Mouse (Mus musculus): ENCODE measurements around the gene Otof.

The Otof gene

DNA sequence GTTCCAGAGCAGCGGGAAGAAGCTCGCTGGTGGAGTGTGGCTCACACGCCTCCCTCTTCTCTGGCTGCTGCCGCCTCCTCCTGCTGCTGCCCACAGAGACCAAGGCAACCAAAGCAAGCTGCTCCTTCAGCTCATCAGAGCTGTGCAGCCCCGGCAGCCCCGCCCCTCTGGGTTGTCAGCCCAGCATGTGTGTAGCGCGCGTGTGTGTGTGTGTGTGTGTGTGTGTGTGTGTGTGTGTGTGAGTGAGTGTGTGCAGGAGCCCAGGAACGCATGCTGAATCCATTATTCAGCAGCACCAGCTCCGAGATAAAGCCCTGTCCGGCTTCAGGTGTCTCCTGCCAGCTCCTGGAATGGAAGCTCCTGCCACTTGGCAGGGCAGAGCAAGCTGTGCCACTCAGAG is at the start of gene Otof:
Gene Otof, minus strand, starts transcription at position 112 of the 400 bp plus-strand sequence.
- DNase-seq, result peak; percentile 75

DNA sequence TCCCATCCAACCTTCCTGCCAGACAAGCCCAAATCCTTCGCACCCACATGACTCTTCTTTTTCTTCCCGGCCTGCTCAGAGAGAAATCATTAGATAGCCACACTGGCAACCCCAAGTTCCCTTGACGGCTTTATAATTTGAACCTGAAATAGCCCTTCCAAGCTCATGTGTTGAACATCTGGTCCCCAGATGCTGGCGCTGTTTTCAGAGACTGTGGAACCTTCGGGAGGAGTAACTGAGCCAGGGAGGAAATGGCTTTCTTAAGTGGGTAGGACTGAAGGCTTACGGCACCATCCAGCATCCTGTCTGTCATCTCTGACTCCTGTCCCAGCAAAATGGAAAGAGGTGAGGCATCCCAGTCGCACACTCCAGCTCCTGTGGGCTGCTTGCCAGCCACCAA is 35.6 kb upstream of the Otof start:
- no peak for DNase-seq

DNA sequence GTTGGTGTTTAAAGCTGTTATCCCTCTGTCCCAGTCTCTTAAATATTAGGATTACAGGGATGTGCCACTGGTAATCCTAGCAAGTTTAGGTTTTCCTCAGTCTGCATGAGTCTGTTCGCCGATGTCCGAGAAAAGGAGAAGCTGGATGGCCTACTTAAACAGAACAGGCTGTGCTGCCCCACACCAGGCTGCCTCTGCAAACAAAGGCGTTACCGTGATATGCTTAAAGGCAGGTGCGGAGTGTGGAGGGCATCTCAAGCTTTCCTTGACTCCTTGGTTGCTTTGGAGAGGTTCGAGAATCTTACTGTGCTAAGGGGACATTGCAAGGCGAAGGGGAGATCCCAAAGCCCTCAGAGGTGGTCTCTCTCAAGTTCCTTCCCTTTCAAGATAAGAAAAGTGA is 35.1 kb upstream of the Otof start:
- no peak for DNase-seq

DNA sequence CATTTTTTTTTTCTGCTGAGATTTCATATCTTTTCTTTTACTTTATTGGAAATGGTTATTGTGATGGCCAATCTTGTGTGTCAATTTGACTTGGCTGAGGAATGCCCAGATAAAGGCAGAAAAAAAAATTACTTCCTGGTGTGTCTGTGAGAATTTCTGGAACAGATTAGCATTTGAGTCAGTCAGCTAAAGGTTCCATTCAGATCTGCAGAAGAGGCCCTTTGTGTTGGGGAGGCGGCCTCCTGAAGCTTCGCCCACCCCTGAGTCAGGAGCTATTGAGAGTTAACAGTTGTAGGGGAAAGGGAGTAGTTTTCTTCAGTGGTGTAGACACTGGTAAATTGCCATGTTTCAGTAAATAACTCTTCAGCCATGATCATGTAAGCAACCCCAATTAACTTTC is 33.6 kb upstream of the Otof start:
- no peak for DNase-seq

DNA sequence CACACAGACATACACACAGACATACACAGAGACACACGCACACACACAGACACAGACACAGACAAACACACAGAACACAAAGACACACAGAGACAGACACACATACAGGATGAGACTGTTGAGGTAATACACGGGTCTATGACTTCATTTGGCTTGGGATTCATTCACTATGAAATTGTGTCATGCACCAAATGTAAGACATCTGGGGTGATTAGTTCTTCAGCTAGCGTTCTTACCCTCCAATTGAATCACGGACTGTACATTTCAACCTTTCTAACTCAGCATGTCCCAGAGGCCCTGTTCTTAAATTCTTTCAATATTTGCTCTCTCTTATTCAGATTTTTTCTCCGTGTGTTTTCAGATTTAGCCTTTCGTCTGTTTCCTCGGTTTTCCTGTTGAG is 32.9 kb upstream of the Otof start:
- DNase-seq, result no peak

DNA sequence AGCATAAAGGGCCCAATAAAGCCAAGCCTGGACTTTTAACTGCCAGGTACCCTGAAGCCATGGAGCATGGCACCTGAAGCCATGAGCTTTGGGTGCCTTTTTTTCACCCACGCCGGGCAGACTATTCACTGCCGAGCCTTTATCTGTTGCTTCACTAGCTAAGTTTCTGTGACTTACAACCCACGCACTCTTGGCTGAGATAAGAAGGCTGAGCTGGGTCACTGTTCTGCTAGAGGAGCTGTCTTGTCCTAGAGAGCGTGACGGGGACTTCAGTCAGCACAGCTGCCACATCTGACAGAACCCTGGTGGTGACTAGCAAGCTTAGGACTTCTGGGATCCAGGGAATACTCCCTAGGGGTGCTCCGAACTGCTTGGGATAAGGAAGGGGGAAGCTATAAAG is 32.0 kb upstream of the Otof start:
- no peak for DNase-seq

DNA sequence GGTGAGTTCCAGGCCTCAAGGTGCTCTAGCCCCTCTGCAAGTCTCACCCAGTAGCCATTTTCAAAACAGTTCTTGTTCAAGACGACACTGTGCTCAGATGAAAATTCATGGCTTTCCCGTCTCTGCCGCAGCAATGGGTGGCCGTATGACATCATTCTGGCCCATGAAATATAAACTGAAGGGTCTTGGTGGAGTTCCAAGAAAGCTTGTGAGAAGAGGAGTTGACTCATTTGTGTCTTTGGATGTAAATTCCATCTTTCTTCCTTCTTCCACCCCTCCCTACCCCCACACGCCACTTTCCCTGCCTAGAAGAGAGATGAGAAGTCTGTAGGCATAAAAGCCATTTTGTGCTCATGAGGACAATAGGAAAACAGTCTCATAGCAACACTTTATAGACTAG is 29.1 kb upstream of the Otof start:
- peak; percentile 81 for DNase-seq

DNA sequence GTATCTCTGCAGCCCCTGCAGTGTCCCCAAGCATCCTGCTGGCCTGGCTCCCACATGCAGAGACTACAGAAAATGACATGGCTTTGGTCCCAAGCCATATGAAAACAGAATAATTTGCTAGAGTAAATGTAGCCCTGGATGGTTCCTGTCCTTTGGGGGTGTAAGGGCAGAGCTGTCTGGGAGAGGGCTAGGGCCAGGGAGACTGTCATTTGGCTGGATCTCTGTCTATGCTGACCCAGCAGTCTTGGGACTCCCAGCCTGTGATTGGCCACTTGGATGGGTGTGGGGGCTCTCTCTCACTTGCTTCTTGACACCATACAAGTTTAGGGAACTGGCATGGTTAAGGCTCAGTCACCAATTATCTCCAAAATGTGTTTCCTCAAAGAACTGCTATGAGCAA is 28.5 kb upstream of the Otof start:
- DNase-seq, result peak; percentile 33

DNA sequence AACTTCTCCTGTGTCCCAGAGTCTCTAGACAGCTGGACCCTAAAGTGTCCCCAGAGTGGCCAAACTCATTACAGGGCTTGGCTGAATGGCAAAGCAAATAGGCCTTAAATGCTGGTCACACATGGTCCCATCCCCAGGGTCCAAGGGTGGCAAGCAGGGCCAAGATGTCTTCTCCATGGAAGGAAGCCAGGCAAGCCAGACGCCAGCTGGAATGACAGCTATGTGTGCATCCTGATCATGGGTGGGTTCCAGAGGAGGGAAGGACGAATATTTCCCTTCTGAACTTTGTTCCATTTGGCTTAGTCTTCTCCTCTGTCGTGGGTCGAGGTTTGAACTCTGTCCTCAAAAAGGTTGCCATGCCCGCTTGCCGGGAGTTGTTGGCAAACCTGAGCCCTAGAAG is 23.4 kb upstream of the Otof start:
- peak; percentile 42 for DNase-seq

DNA sequence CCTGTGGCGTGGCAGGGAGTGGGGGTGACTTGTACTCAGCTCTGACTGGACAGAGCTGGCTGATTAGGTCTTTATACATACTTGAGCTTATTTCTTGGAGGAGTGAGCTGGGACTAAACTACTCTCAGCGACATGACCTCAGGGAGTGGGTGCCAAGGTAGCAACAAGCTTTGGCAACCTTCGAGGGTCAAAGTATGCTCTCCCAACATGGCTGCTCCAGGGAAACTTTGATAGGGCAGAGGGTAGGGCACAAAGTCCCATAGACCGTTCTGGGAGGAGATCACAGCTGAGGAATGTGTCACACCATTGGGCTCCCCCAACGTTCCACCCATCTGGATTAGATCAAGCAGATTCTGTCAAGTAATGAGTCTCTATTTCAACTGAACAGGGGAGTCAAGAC is 22.9 kb upstream of the Otof start:
- no peak for DNase-seq

DNA sequence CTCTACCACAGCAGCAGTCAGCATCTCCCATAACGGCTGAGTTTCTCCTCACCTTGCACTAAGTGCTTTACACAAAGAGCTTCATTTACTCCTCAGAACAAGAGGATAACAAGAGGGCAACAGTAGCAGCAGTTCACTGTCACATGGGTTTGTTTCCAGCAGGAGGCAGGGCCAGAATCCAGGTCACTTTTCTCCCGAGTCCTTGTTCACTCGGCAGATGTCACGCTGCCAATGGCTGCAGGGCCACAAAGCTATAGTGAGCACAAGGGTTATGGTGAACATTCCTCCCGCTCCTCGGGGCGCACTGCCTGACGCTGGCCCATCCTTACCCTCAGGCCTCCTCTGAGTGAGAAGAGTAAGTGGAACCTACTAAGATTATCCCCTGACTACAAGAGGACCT is 21.8 kb upstream of the Otof start:
- no peak for DNase-seq

DNA sequence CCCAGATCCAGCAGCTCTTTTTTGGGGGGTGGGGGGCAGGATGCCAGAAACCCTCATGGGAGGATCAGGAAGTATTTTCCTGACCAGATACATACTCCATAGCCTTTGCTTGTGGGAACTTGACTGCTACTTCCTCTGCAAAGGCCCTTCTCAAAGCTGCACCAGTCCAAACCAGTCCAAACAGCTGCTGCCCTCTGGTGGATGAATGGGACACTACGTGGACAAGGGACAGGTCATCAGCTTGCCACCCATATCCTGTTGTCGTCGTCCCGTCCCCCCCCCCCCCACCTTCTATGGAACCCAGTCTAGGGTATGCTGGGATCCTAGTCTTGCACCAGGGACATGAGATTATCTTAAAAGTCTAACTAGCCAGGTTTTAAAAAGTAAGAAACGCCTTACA is 20.6 kb upstream of the Otof start:
- peak; percentile 90 for DNase-seq

DNA sequence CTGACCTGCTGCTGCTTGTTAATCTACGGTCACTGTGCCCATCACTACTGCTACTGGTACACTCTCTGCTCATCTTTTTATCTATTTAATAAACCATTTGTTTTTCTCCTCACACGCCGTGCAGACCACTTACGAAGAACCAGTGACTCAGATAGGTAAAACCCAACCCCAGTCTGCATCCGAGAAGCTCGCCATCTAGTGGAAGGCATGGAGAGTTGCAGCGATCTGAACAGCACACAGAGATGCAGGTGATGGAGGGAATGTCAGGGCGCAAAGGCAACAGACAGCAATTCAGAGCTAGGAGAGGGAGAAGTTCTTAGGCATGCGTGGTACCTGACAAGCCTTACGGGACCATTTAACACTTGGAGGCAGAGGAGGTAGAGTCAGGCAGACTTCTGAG is 14.8 kb upstream of the Otof start:
- no peak for DNase-seq

DNA sequence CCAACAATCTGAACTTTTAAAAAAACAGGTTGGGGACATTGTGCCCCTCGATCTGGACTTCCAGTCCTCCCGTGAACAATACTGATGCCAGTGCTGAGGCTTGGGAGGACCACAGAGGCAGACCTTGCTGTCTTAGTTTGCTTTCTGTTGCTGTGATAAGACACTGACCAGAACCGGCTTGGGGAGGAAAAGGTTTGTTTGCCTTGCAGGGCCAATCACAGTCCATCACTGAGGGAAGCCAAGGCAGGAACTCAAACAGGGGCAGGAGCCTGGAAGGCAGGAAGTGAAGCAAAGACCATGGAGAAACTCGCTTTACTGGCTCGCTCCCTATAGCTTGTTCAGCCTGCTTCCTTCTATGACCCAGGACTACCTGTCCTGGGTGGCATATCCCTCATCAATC is 10.4 kb upstream of the Otof start:
- DNase-seq, result no peak

DNA sequence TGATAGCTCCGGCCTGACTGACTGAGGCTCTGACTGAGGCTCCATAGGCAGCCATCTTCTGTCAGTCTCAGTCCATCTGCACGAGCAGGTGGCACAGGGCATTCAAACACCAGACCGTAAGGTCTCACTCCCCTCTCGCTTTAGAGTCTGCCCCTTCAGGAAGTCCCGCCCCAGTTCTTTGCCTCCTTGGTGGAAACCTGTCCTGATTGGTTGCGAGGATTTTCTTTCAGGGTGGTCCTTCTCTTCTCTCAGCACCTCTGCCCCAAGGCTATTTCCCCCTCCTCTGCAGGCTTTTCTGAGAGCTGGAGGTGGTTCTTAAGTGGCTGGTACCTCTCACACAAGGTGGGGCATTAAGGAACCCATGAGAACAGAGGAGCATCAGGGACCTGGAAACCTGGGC is 8.7 kb upstream of the Otof start:
- DNase-seq, result no peak

DNA sequence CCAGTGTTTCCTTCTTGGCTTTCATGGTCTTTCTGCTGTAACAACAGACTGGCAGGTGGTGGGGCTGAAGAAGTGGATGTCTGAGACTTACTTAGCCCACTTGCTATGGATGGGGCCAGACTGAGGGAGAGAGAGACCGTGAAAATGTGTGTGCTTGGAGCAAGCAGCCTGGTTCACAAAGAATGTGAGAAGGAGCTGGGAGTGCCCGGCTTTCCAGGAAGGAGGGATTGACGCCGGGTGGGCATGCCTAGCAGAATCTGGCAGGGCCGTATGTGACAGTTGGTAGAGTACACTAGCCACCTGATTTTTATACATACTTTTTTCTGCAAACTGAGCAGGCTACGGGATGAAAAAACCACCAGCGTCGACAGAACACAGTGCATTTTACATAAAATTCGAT is 4.6 kb upstream of the Otof start:
- no peak for DNase-seq

DNA sequence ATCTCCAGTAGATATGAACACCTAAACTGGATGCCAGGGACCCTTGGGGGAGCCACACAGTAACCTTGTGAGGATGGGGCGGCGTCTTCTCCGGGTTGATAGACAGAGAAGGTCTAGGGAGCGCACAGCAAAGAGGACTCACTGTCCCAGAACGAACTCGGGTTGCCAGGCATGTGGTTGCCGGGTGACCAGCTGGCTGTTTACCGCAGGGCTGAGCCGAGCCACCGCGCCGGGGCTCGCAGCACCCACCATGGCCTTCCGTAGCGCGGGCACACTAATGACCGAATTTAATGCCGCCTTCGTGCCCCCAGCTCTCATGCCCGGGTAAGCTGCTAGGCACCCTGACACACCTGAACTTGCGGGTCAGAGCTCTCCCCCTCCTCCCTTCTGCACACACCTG is 4.1 kb upstream of the Otof start, which contains the start of gene 1700001C02Rik:
Gene 1700001C02Rik, plus strand, starts transcription at position 187 of the 400 bp plus-strand sequence.
- no peak for DNase-seq

DNA sequence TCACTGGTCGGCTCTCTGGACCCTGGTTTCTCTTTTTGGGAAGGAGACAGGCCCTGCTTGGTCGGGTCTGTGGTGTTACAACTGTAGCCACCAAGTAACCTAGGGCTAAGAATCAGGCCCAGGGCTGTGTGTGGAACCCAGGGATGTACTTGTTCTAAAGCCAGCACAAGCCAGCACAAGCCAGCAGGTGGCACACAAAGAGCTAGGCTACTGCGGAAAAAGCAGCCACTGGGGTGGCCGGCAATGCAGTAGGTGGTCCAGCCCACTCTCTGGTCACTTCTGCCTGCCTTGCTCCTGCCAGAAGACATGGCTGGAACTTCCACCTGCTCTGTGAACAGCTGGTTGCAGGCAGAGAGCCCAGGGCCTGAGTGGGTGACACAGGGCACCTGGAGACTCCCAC is 1.6 kb downstream of the Otof start:
- DNase-seq, result peak; percentile 17

DNA sequence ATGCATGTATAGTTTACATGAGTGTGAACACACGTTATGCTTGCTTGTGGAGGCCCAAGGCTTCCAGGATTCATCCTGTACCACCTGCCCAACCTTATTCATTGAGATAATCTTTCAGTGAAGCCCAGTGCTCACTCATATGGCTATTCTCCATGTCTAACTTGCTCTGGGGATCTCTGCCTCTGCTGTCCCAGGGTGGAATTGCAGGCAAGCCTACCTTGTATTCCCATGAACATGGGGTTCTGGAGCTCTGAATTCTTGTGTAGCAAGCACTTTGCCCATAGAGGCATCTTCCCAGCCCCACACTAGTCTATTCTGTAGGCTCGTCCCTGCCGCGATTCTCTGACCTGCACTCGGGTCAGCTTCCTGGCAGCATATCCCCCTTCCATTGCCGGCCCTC is 5.7 kb downstream of the Otof start:
- peak; percentile 41 for DNase-seq

DNA sequence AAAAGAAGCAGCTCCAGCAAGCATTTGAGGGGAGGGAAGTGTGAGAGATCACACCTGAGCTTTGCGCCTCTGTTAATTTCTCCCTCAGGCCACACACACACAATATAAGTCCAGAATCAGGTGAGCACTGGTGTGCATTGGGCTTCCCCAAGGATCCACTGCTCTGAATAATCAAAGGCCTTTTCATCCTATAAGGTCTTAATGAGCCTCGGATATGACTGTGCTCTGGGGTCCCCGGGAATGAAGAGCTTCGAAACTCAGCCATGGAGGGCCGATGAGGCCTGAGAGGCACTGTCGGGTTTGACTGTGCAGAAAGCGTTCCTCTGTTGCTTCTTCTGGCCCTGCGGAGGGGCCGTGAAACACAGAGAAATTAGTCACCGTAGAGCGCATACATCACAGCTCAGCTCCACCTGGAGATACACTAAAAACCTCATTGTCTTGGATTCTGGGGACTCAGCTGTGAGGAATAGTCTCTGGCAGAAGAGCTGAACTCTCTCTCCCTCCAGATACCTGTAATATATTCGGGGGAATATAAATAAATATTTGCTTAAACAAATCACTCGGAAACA is 17.3 kb downstream of the Otof start:
- DNase-seq, result no peak

DNA sequence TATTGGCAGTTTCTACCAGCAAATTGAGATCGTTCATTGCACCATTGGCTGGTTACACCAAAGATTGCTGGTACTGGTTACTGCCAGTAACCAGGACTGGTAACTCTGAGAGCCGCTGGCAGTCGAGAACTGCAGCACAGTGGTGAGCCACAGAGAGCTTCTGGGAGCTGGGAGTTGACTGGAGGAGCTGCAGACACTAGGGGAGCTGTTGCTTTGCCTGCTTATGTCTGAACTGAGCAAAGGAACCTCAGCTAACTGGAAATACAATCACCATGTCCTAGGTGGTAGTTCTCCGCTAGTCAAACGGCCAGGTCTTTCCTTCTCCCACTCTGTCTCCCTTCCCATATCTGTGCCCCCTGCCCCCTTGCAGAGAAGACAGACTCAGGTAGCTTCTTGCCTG is 19.5 kb downstream of the Otof start:
- DNase-seq, result no peak

DNA sequence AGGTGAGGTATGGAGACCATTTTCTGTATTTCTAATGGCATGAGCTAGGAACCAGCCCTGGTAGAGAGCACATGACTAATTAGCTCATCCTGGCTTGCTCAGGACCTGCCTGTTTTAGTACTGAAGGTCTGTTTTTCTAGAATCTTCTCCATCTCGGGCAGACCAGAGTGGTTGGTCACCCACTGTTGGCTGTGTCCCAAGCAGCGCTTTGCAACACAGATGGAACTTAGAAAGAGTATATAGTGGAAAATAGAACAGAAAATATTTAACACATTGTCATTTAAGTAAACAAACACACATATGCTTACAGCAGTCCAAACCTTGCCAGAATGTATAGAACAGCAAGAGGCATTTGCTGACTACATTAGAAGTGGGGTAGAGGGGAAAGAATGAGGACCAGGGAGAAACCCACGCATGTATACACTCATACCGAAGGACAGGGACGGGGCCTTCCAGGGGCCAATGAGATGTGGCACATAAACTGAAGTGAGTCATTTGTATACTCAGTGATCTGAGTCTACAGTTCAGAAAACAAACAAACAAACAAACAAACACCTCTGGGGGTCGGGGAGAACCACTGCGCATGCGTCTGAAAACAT is 21.3 kb downstream of the Otof start:
- DNase-seq, result no peak

DNA sequence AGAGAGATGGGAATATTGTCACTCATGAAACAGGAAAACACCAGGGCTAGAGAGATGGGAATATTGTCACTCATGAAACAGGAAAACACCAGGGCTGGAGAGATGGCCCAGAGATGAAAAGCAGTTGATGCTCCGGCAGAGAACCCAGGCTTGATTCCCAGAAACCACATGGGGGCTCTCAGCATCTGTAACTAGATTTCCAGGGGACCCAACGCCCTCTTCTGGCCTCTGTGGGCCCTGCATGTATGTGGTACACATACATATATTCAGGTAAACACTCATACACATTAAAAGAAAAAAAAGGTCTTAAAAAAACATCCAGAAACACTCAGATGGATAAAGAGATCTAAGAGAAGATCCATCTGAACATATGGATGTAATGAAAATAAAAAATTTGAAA is 22.8 kb downstream of the Otof start:
- no peak for DNase-seq

DNA sequence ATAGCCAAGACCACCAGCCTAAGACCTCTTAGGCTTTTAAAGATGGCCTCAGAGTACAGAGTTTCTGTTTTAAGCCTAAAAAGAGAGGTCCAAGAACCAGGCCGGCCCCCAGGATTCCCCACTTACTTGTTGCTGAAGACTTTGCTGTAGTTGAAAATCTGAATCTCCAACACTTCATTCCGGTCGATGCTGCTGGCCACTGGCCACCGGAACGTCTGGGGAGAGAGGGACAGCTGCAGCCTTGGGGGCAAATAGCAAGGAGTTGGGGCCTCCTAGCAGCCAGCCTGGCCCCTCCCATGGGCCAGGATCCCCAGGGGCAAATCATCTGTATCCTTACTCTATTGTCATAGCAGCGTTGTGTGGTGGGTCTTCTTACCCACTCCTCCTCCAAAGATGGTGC is 34.3 kb downstream of the Otof start:
- peak; percentile 79 for DNase-seq

DNA sequence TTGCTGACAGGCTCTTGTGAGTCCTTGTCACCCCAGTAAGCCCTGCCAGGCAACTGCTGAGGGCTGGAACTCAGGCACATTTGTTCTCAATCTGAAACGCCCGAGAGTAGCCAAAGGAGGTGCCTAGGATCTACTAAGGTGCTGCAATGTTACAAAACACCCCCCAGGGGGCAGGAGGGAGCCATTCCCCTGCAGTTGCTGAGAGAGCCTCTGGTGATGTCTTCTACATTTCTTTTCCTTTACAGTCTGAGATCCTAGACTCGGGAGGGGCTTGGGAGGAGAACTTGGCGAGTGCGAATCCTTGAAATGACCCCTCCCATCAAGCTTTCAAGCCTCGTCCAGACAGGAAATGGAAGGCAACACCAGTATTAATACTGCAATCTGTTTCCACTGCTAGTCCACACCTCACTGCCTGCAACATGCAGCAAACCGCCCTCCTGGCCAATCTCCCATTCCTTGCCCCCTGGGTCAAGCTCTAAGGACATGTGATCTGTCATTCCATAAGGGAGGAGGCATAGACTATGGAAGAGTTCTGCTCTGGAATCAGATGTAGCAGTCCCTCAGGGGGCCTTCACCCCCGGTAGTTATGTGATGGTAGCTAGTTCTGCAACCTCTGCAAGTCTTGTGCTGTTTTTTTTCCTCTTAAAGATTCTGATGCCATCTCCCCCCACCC is 38.0 kb downstream of the Otof start:
- DNase-seq, result peak; percentile 76

Measured in lung, postnatal 10 days (tissue).